Mouse (Mus musculus): ENCODE data around the gene Lrrc25.

DNA sequence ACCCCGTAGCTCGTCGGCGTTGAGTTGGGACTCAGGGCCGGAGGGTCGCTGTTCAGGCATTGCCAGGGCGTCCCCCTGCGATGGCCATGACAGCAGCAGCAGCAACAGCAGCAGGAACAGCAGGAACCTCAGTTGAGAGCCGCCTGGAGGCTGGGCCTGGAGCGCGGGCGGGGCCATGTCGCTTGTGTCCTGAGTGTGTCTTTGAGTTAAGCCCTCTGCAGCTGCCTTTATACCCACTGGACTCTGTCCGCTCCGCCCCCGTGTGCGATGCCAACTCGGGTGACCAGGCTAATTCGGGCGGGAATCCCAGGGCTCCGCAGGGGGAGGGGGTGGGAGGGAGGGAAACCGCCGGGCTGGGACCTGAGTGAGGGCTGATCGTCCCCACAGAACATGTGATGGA lies 15.5 kb downstream of the Lrrc25 start:
- TF ChIP-seq POLR2A (IDR thresholded peaks at IDR 0.05; ENCODE audit: borderline replicate concordance, insufficient read depth, low read length), result no peak
- no peak for TF ChIP-seq CTCF (IDR thresholded peaks at IDR 0.05; ENCODE audit: borderline replicate concordance, insufficient read depth, low read depth, low read length)
